Mouse (Mus musculus) embryonic fibroblast, embryonic 13.5 days (primary cell): ENCODE measurements around the gene Trf.
A peak's percentile ranks its signal among the peaks of the same experiment; 100 is the strongest.

Experiments
- CTCF ChIP-seq: IDR thresholded peaks from 2 replicates; pipeline ENCODE4 v1.5.1; 2011; ENCODE audit warnings: mild to moderate bottlenecking, control low read depth, low read length, moderate library complexity, borderline replicate concordance; ENCODE audit not compliant: insufficient read depth
- POLR2A ChIP-seq: IDR thresholded peaks from 2 replicates; pipeline ENCODE4 v1.6.1; 2011; ENCODE audit warnings: low read depth, mild to moderate bottlenecking, control low read depth, low read length, moderate library complexity

- TF ChIP-seq POLR2A (no peak), CTCF (peak; percentile 83)
These were observed 22.4 kb downstream of the Trf start for GRCm38 (mm10) chr9:103207846-103208245.
